Mouse (Mus musculus): Measurements from ENCODE around the gene Pef1.

Pef1 gene

GRCm38 (mm10) chr4:130138441-130139213 is 36.3 kb downstream of the Pef1 start:
- DNase-seq (ENCODE audit: low spot score), result peak; percentile 32

GRCm38 (mm10) chr4:130139214-130139492 is 36.8 kb downstream of the Pef1 start, which contains the start of gene Hcrtr1:
TSS of gene Hcrtr1 (minus strand) at chr4:130139359.
- no peak for DNase-seq (ENCODE audit: low spot score)

- no peak for DNase-seq (ENCODE audit: low spot score)
Measured at GRCm38 (mm10) chr4:130140992-130141402, 38.6 kb downstream of the Pef1 start.

- DNase-seq (ENCODE audit: low spot score), result no peak
Measured at GRCm38 (mm10) chr4:130141786-130142185, 39.4 kb downstream of the Pef1 start.

DNA sequence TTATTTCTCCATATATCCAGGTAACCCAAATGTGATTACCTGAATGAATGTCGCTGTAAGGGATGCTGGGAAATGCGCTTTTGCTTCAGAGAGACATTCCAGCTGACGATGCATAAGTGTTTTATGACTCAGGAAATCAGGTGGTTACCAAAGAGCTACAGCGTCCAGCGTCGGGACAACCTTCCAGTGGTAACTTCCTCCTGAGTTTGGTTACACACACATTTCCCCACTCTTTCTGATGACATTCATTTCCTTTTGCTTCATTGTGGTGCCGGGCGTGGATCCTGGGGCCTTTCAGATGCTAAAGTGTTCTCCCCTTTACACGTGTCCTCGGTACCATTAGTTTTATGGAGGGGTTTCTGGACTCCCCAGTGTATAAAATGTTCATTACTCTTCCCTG is 46.0 kb downstream of the Pef1 start:
- no peak for DNase-seq (ENCODE audit: low spot score)

DNA sequence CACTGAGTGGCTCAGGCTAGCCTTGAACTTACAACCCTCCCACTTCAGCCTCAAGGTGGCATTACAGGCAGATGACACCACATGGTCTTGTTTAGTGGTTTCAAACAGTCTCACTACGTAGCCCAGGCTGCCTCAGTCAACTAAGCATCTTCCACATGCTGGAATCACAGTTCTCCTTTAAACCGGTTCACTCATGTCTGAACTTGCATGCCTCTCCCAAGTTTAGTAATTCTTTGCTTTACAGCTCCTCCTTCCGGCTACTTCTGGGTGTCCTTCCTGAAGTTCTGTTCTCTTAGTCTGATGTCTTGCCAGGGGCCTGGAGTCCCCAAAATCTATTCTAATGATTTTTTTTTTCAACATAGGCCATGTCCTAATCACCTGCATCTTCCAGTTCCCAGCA is 51.9 kb downstream of the Pef1 start:
- no peak for DNase-seq (ENCODE audit: low spot score)

GRCm38 (mm10) chr4:130156812-130157371 is 54.5 kb downstream of the Pef1 start:
- no peak for DNase-seq (ENCODE audit: low spot score)

- DNase-seq (ENCODE audit: low spot score), result no peak
Measured at GRCm38 (mm10) chr4:130161349-130161748, 59.0 kb downstream of the Pef1 start.

DNA sequence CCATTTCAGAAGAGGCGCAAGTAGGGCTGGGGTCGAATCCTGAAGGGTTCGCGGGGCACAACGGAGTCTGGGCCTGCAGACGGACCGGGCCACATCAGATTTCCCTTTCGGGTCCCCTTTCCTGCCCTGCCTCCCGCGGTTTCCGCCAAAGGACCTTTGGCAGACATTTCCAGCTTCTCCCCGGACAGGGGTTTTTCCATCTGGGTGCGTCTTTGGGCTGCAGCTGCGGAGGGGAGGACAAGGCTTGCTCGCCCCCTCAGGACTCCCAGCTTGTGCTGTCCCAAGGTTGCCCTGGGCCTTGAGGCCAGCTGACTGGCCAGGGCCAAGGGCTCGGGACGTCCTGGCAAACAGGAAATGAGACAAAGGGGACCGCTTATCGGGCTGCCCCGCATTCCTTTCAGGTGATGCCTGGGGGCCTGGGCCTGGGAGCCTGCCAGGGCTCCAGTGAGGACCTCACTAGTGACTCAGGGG is 61.1 kb downstream of the Pef1 start:
- DNase-seq (ENCODE audit: low spot score), result no peak

DNA sequence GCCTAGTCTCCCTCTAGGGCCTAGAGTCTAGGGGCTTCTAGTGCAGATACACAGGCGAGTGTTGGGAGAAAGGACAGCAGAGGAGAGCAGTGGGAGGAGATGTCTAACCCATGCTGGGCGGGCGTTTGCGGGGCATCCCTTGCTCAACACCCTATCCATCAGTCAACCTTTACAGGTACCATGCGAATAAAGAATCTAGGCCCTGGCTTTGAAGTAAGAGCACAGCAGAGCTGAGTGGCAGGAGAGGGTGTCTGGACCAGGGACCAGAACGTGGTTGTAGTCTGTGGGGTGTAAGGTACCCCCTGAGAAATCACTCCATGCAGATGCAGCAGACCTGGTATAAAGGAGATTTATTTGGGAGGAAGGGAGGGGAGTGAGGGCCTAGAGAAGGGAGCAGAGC is 61.8 kb downstream of the Pef1 start:
- no peak for DNase-seq (ENCODE audit: low spot score)

- no peak for DNase-seq (ENCODE audit: low spot score)
Measured at GRCm38 (mm10) chr4:130166061-130166460, 63.7 kb downstream of the Pef1 start.

GRCm38 (mm10) chr4:130166592-130166991 is 64.2 kb downstream of the Pef1 start:
- DNase-seq (ENCODE audit: low spot score), result no peak

- no peak for DNase-seq (ENCODE audit: low spot score)
Measured at GRCm38 (mm10) chr4:130167321-130167720, 65.0 kb downstream of the Pef1 start.

DNA sequence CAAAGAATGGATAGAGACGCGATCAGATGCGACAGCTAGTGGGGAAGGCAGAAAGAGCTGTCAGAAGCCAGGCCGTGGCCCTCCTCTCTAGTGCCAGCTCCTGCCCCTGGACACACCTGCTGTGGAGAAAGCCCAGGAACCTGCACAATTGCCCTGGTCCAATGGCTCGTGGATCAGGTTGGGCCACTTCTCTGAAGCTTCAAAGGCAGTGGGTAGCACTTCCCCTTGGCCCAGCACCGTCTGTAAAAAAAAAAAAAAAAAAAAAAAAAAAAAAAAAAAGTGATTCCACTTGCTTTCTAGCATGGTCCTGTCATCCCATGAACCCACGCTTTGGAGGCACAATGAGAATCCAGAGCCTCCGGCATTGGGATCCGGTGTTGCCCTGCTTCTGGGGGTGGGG is 65.5 kb downstream of the Pef1 start:
- no peak for DNase-seq (ENCODE audit: low spot score)

DNA sequence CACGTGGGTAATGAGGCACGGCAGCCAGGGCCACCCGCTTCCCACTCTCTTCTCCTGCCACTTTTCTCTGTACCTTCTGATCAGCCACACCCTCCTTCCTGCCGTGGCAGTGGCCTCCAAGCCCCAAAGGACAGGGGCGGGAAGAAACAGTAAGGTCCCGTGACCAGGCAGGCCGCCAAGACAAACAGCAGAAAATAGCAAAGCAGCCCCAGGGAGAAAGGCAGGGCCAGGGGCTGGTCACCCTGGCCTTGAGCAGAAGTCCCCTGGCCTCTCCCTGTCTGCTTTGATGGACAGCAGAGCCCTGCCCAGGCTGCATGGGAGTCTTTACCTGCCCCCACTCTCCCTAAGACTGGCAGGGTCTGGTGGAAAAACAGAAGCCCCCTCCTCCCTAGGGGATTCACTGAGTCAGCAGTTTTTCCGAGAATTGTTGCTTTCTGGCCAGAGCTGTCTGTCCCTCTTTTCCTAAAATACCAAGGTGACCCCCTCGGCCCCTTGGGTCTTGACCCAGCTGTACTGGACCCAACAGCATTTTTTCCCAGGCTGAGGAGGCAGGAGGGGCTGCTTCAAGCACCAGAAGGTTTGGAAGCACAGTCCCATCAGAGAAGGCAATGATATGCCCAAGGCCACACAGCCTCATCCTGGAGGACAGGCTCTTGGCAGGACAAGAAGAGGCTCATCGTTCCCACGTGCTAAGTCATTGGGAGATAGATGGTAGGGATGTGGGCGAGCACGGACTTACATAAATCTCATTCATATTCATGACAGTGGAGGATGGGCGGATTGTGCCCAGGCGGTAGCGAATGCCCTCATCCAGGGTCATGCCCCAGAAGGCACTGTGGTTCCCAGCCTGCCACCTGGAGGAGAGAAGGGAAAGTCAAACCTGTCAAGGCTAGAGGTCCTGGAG is 66.2 kb downstream of the Pef1 start:
- no peak for DNase-seq (ENCODE audit: low spot score)

GRCm38 (mm10) chr4:130169411-130169971 is 67.1 kb downstream of the Pef1 start:
- no peak for DNase-seq (ENCODE audit: low spot score)

- no peak for DNase-seq (ENCODE audit: low spot score)
Measured at GRCm38 (mm10) chr4:130170362-130170761, 68.0 kb downstream of the Pef1 start.

- DNase-seq (ENCODE audit: low spot score), result no peak
Measured at GRCm38 (mm10) chr4:130171951-130172765, 69.8 kb downstream of the Pef1 start.

GRCm38 (mm10) chr4:130173060-130173822 is 70.9 kb downstream of the Pef1 start:
- peak; percentile 65 for DNase-seq (ENCODE audit: low spot score)

DNA sequence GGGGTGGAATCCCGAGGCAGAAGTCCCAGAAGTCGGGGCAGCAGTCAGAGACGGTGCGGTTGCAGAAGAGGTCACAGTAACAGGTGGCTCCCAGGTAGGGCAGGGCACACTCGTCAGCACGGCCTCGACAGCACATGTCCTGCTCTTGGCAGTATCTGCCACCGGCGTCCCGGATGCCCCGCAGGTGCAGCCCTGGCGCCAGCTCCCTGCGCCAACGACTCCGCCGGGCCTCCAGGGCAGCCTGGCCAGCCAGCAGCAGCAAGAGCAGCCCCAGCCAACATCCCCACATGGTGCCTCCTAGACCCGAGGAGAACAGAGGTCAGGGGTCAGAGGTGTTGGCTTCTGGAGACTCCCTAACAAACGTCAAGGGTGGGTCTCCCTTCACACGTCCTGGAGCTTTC is 71.6 kb downstream of the Pef1 start:
- no peak for DNase-seq (ENCODE audit: low spot score)
